Mouse (Mus musculus) lung, embryonic 14.5 days (tissue): ENCODE data around the gene M1ap. TPM values are rescaled to one million over a fixed set of nuclear protein-coding genes. Genes with fewer than 3 reads are reported as not detected.

Source experiments
- ATAC-seq: fragments of 200-750 bp; cut with Nextera tagmentation; 2 replicates; pipeline ENCODE4 v1.8.0; 2017; ENCODE audit warnings: mild to moderate bottlenecking, moderate TSS enrichment, moderate library complexity; ENCODE audit not compliant: insufficient read depth
- DNase-seq: peaks from one replicate; pipeline ENCODE4 v3.0.0-alpha.2; 2015
- H3K27ac ChIP-seq: fragments of 300-500 bp; sonication (generic); 2 replicates; pipeline ENCODE4 v1.5.1; 2014; ENCODE audit warnings: low read depth, mild to moderate bottlenecking, moderate library complexity
- H3K27me3 ChIP-seq: fragments of 300-500 bp; sonication (generic); 2 replicates; pipeline ENCODE4 v1.6.1; 2014; ENCODE audit warnings: low read length, control low read depth; ENCODE audit not compliant: insufficient read depth
- H3K36me3 ChIP-seq: fragments of 300-500 bp; sonication (generic); 2 replicates; pipeline ENCODE4 v1.6.1; 2014; ENCODE audit warnings: control low read depth; ENCODE audit not compliant: insufficient read depth
- H3K4me1 ChIP-seq: fragments of 300-500 bp; sonication (generic); 2 replicates; pipeline ENCODE4 v1.6.1; 2014; ENCODE audit warnings: antibody characterized with exemption, control low read depth; ENCODE audit not compliant: insufficient read depth
- H3K4me2 ChIP-seq: fragments of 300-500 bp; sonication (generic); 2 replicates; pipeline ENCODE4 v1.6.1; 2014; ENCODE audit warnings: mild to moderate bottlenecking
- H3K4me3 ChIP-seq: fragments of 300-500 bp; sonication (generic); 2 replicates; pipeline ENCODE4 v1.5.1; 2014; ENCODE audit warnings: low read depth, low read length
- H3K9ac ChIP-seq: fragments of 300-500 bp; sonication (generic); 2 replicates; pipeline ENCODE4 v1.6.1; 2014
- H3K9me3 ChIP-seq: fragments of 300-500 bp; sonication (generic); 2 replicates; pipeline ENCODE4 v1.6.1; 2016; ENCODE audit warnings: low read depth, low read length, control low read depth
- CTCF ChIP-seq: IDR thresholded peaks from 2 replicates; pipeline ENCODE4 v1.5.1; 2016; ENCODE audit warnings: antibody characterized with exemption, low read depth
- WGBS: fragments of 180-500 bp; shearing (Covaris S2); extraction: QIAGEN DNeasy Blood & Tissue Kit; methylation state at CpG from one replicate; pipeline ENCODE4 v1.1.7; 2014; 5-methylcytosine and 5-hydroxymethylcytosine counted together
- microRNA-seq: library from miRNA; unstranded; fragments of <30 nt; microRNA quantifications from one replicate; pipeline ENCODE4, GENCODE M21; 2016; ENCODE audit warnings: borderline number of aligned reads
- polyA plus RNA-seq: library from polyadenylated mRNA; unstranded; fragments of >200 nt; fragmentation: Nextera tagmentation; extraction: Ambion mirVana; gene quantifications from 2 replicates; pipeline ENCODE4 v1.2.1, GENCODE M21; 2014

The M1ap gene
- polyA plus RNA-seq, 1 experiment from 2014 or later = 1.1 TPM

GRCm38 (mm10) chr6:83078324-83078858, 131.7 kb downstream of the M1ap start:
- Histone ChIP-seq H3K4me2 (peak overlapping the region; percentile 98), H3K27me3 (peaks cover 48% of the 10 kb centered on the region), H3K36me3 (peaks cover 26% of the 10 kb centered on the region), H3K9ac (peak overlapping the region; percentile 70), H3K4me1 (peaks cover 5% of the 10 kb centered on the region; the same call in 1 of the 2 replicates), H3K4me3 (peak overlapping the region; percentile 78), H3K9me3 (no peaks in the 10 kb centered on the region), H3K27ac (peak overlapping the region; percentile 68)
- peak; percentile 99 for DNase-seq
- whole genome bisulfite sequencing = under 1% methylated on average over 46 of the region's 46 CpGs
- peak; percentile 92 for ATAC-seq
- peak; percentile 71 for TF ChIP-seq CTCF

Small RNAs within 50 kb of the gene (microRNA-seq; reads per million reads assigned to microRNA genes)
- not detected for gene Mir7040

Other genes starting within 250 kb of the M1ap start
- 116 and 119 TPM in 2 replicates for gene Pole4, start 241.5 kb upstream of the M1ap start, polyA plus RNA-seq
- gene Hk2, start 172.4 kb upstream of the M1ap start, polyA plus RNA-seq = 22.4 and 23.5 TPM in 2 replicates
- 8.5 and 10.0 TPM in 2 replicates for gene Sema4f, start 7.1 kb upstream of the M1ap start, polyA plus RNA-seq
- 11.9 and 12.0 TPM in 2 replicates for gene Dok1, start 86.6 kb downstream of the M1ap start, polyA plus RNA-seq
- 19.5 and 19.8 TPM in 2 replicates for gene Loxl3, start 87.3 kb downstream of the M1ap start, polyA plus RNA-seq
- 134 and 144 TPM in 2 replicates for gene Aup1, start 107.6 kb downstream of the M1ap start, polyA plus RNA-seq
- 44.0 and 45.0 TPM in 2 replicates for gene Htra2, start 108.4 kb downstream of the M1ap start, polyA plus RNA-seq
- 0.62 and 1.3 TPM in 2 replicates for gene Dqx1, start 110.9 kb downstream of the M1ap start, polyA plus RNA-seq
- gene Tlx2, start 123.4 kb downstream of the M1ap start, polyA plus RNA-seq = 0.25 and 0.95 TPM in 2 replicates
- gene Pcgf1, start 131.0 kb downstream of the M1ap start, polyA plus RNA-seq = 28.5 and 29.9 TPM in 2 replicates
- gene Lbx2, start 139.5 kb downstream of the M1ap start, polyA plus RNA-seq = 0.84 and 0.89 TPM in 2 replicates
- gene Ccdc142, start 154.7 kb downstream of the M1ap start, polyA plus RNA-seq = 2.6 and 3.0 TPM in 2 replicates
- gene Gm42688, start 154.7 kb downstream of the M1ap start, polyA plus RNA-seq = 2.3 and 2.9 TPM in 2 replicates
- gene Mrpl53, start 162.1 kb downstream of the M1ap start, polyA plus RNA-seq = 134 TPM in 2 replicates
- gene Mogs, start 168.6 kb downstream of the M1ap start, polyA plus RNA-seq = 53.7 and 66.6 TPM in 2 replicates
- gene Wbp1, start 174.7 kb downstream of the M1ap start, polyA plus RNA-seq = 86.0 and 91.5 TPM in 2 replicates
- gene Ino80b, start 178.5 kb downstream of the M1ap start, polyA plus RNA-seq = 12.7 and 13.3 TPM in 2 replicates
- 22.7 and 26.7 TPM in 2 replicates for gene Rtkn, start 188.6 kb downstream of the M1ap start, polyA plus RNA-seq
- gene Wdr54, start 209.5 kb downstream of the M1ap start, polyA plus RNA-seq = 5.6 and 8.5 TPM in 2 replicates
- gene 1700003E16Rik, start 209.5 kb downstream of the M1ap start, polyA plus RNA-seq = 0.96 and 1.3 TPM in 2 replicates
- 91.6 and 94.1 TPM in 2 replicates for gene Dctn1, start 219.0 kb downstream of the M1ap start, polyA plus RNA-seq